Mouse (Mus musculus) megakaryocyte, embryonic 14.5 days (primary cell): ENCODE data around the gene Csf2. TPM values are rescaled to one million over a fixed set of nuclear protein-coding genes. Genes with fewer than 3 reads are reported as not detected.

Experiments
- H3K27me3 ChIP-seq: replicated peaks from 2 replicates; pipeline ENCODE3; 2012; ENCODE audit warnings: inconsistent platforms
- H3K36me3 ChIP-seq: replicated peaks from 2 replicates; pipeline ENCODE3; 2012; ENCODE audit warnings: low read length, inconsistent platforms, mixed read lengths
- H3K4me1 ChIP-seq: 2 replicates; pipeline ENCODE4 v1.6.1; 2012; ENCODE audit warnings: inconsistent platforms
- H3K4me3 ChIP-seq: replicated peaks from 2 replicates; pipeline ENCODE3; 2012; ENCODE audit warnings: moderate library complexity, mild to moderate bottlenecking, inconsistent platforms
- H3K9me3 ChIP-seq: 2 replicates; pipeline ENCODE4 v1.6.1; 2012; ENCODE audit warnings: inconsistent platforms
- FLI1 ChIP-seq: IDR thresholded peaks from 2 replicates; pipeline ENCODE4 v1.6.1; 2012; ENCODE audit warnings: low read length, inconsistent platforms, mixed read lengths
- GATA1 ChIP-seq: IDR thresholded peaks from 3 replicates; pipeline ENCODE4 v1.6.1; 2012; ENCODE audit warnings: mixed read lengths, low read length, inconsistent platforms, borderline replicate concordance
- polyA plus RNA-seq: library from polyadenylated mRNA; stranded (reverse); fragments of >175 nt; gene quantifications from 2 replicates; pipeline ENCODE4 v1.2.3, GENCODE M21; 2012; ENCODE audit warnings: low replicate concordance; ENCODE audit not compliant: insufficient read depth

Gene Csf2
- polyA plus RNA-seq, 1 experiment = not detected

DNA sequence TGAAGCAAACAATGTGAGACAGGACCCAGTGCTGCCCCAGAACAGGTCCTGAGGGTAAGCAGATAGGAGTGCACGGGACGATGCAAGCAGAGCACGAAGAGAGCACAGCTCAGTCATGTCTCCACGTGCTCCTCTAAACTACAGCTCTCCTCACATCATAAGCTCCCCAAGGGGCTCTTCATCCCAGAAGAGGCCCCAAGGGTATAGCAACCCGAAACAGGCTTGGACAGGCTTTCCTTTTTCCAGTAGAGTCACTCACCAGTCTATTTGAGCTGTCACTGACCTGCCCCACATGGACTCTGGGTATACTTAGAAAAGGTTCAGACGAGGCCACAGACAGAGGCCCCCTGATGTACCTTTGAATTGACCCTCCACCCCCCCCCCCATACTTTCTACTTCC, 5.0 kb downstream of the Csf2 start:
- Histone ChIP-seq H3K27me3 (peaks cover 56% of the 10 kb centered on the region), H3K4me3 (no peak overlapping the region), H3K4me1 (peaks cover 19% of the 10 kb centered on the region), H3K36me3 (no peaks in the 10 kb centered on the region), H3K9me3 (no peaks in the 10 kb centered on the region)
- no peak for TF ChIP-seq FLI1
- no peak for TF ChIP-seq GATA1

DNA sequence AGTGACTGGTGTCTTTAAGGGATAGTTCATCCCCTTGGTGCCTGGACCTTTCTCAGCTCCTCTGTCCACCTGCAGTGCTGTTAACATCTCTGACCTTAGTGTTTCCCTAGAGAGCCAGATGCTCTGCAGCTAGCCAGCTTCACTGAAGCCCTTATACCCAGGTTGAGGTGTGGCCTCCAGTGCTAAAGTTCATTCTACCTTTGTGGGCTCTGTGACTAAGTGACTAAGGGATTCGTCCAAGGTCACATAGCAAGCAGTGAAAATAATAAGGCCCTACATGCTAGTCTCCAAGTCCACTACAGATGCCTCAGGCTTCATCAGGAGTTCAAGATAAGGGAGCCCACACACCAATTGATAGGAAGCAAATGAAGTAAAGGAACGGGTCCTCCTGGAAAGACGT, 7.0 kb downstream of the Csf2 start:
- H3K4me3 ChIP-seq = no peak overlapping the region
- TF ChIP-seq FLI1 = no peak
- no peak for TF ChIP-seq GATA1

DNA sequence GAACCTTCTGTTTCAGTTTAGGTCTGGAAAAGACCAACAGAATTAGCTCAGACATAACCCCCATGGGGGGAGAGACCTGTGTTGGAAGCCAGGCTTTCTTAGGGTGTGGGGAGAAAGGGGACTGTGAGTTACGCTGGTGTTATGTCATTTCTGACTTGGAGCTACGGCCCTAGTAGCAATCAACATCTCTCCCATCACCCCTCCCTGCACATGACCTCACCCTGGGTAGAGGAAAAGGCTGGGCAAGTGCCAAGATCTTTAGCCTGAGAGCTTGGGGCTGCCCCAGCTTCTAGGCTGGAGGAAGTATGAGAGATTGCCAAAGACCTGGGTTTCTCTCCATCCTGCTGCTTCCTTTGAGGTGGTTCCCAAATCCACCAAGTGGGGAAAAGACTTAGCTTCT, 12.5 kb downstream of the Csf2 start:
- H3K9me3 ChIP-seq = no peaks in the 10 kb centered on the region
- TF ChIP-seq FLI1 (no peak), GATA1 (no peak)
- H3K36me3 ChIP-seq = no peaks in the 10 kb centered on the region
- peaks cover 8% of the 10 kb centered on the region; the same call in 1 of the 2 replicates for H3K4me1 ChIP-seq
- H3K27me3 ChIP-seq = peaks cover 47% of the 10 kb centered on the region
- no peak overlapping the region for H3K4me3 ChIP-seq

More for the DNA sequence above, 7.0 kb downstream of the Csf2 start:
- no peaks in the 10 kb centered on the region for H3K9me3 ChIP-seq
- peaks cover 53% of the 10 kb centered on the region for H3K27me3 ChIP-seq
- no peaks in the 10 kb centered on the region for H3K4me1 ChIP-seq
- no peaks in the 10 kb centered on the region for H3K36me3 ChIP-seq

DNA sequence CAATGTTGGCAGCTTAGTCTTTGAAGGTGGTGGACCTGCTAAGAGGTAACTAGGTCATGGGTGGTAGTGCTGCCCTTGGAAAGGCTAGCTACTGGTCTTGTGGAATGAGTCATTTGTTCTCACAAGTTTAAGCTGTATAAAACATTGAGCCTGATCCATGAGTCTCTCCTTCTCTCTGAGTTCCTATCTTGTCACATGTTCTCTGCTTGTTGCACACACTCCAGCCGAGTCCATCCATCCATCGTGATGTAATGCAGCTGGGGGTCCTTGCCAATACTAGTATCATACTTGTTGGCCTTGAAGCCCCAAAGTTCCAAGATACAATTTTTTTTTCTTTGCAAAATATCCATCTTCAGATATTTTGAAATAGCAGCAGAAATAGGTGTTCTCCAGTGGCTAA, 22.0 kb downstream of the Csf2 start:
- Histone ChIP-seq H3K27me3 (peaks cover 61% of the 10 kb centered on the region), H3K4me3 (no peak overlapping the region), H3K4me1 (peaks cover 22% of the 10 kb centered on the region), H3K9me3 (peaks cover 4% of the 10 kb centered on the region; the same call in 1 of the 2 replicates), H3K36me3 (no peaks in the 10 kb centered on the region)
- TF ChIP-seq GATA1 (no peak), FLI1 (no peak)

DNA sequence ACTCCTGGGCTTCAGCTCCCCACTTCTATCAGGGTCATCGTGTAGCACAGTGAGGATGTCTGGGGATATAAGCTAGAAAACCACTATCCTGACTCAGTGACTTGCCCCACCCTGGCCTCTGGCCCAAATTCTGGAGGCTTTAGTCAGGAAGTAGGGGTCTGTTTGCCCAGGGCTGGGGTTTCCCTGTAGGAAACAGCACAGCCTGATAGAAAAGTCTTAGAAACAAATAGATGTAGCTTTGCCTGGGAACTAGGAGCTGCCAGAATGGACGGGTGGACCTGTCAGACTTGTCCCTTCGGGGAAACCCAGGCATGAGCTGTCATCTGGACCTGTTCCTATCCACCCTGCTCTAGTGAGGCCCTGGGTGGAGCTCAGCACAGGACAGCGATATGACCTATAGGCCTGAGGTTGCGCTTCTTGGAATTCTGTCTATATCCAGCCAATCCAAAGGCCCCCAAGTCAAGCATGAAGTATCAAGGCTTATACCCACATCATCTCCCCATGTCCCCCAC, 24.9 kb downstream of the Csf2 start:
- no peak for TF ChIP-seq FLI1
- no peak for TF ChIP-seq GATA1
- Histone ChIP-seq H3K4me1 (peaks cover 27% of the 10 kb centered on the region), H3K4me3 (no peak overlapping the region), H3K9me3 (peaks cover under 1% of the 10 kb centered on the region; the same call in 1 of the 2 replicates), H3K36me3 (no peaks in the 10 kb centered on the region), H3K27me3 (peaks cover 73% of the 10 kb centered on the region)

DNA sequence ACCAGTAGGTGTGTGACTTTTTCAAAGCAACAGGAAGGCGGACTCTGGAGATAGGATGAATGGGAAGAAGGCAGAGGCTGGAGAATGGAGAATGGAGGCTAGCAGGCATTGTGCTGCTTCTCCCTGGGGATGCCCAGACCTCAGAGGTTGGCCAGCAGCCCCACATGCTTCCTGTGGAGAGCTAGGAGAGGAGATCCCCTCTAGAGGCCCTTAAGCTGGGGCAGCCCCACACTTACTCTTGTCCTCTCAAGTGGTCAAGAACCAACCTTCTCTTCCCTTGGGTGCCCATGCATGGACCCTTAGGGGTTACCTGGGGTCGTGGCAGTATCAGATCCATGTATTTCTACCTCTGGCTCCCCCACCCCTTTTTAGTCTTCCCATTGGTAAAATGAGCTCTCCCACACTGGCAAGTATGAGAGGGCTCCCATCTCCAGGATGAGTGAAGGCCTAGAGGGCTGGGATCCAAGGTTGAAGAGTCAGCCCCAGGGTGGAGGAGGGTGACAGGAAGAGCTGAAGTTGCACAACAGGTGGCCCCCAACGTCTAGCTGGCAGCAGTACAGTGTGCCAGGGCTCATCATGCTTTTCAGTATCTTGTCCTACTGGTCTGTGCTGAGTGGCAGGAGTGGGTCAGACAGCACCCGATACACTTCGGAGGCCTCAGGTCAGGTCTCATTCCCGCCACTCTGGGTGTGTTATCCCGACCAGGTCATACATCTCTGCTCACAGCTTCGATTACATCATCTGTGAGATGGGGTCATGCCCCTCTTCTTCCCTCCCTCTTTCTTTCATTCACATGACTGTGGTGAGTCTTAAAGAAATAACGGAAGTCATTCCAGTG, 25.6 kb downstream of the Csf2 start:
- Histone ChIP-seq H3K4me1 (peaks cover 33% of the 10 kb centered on the region), H3K4me3 (peak overlapping the region; percentile 9), H3K36me3 (no peaks in the 10 kb centered on the region), H3K27me3 (peaks cover 77% of the 10 kb centered on the region), H3K9me3 (no peaks in the 10 kb centered on the region)
- TF ChIP-seq GATA1 (no peak), FLI1 (no peak)

DNA sequence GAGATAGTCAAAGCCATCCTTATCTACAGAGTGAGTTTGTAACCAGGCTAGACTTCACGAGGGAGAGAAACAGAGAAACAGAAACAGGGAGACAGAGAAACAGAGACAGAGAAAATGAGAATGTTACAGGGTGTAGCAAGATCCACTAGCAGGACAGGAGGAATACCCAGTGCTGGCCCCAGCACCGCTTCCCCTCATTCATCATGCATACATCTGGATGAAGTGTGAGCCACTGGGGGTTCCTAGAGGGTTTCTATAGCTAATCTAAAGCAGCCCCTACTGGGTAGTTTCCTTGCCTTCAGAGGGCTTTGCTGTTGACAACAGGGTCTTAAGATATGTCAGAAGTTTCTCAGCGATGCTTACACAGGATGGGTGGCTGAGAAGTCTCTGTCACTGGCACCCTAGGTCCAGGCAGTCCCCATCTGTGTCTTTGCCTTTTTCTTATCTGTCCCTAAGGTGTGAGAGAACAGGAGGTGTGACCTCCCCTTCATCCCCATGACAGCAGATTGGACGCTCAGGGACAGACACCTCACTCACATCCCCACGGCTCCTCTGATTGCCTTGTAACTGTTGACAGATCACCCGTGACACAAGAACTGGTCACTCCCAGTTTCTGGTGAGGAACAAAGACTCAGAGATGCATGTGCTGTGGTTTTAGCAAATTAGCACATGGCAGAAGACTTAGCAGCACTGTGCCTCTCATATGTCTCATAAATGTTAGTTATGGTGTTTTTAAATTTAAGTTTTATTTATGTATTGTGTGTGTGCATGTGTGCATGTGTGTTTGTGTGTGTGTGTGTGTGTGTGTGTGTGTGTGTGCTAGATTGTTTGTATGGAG, 29.3 kb downstream of the Csf2 start:
- Histone ChIP-seq H3K9me3 (no peaks in the 10 kb centered on the region), H3K27me3 (peaks cover 78% of the 10 kb centered on the region), H3K36me3 (no peaks in the 10 kb centered on the region), H3K4me1 (peaks cover 50% of the 10 kb centered on the region), H3K4me3 (no peak overlapping the region)
- TF ChIP-seq GATA1 = no peak
- TF ChIP-seq FLI1 = no peak

DNA sequence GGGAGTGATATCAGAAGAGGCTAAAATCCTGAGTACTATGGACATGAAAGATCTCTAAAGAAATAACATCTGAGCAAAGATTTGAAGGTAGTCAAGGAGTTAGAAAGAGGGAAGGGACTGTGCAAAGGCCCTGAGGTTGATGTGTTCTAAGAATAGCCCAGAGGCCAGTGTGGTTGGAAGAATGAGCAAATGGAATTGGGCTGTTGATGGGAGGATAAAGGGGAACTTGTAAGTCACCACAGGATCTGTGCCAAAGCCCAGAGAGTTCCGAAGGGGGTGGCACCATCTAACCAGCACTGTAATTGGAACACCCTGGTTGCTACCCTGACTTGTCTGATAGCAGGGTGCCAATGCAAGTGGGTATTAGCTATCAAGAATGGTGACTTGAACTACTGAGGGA, 30.3 kb downstream of the Csf2 start:
- Histone ChIP-seq H3K36me3 (no peaks in the 10 kb centered on the region), H3K27me3 (peaks cover 71% of the 10 kb centered on the region), H3K4me3 (no peak overlapping the region), H3K9me3 (no peaks in the 10 kb centered on the region), H3K4me1 (peaks cover 51% of the 10 kb centered on the region)
- TF ChIP-seq GATA1 = no peak
- no peak for TF ChIP-seq FLI1

DNA sequence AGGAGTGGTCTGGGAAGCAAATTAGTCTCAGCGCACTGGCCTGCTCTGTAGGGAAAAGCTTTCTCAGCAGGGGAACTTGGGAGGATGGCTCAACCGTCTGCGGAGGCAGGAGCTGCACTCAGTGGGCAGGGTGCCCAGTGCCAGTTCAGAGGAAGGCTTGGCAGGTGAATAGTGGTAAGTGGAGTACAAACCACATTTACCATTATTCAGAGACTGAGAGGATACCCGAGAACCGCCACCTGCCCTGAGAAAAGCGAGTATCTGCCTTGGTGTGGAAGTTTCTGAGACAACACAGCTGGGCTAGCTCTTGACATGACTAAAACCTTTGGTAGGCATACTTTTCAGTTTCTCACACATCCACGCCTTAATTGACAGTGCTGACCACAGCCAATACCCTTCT, 32.1 kb downstream of the Csf2 start:
- Histone ChIP-seq H3K4me1 (peaks cover 52% of the 10 kb centered on the region), H3K36me3 (no peaks in the 10 kb centered on the region), H3K27me3 (peaks cover 70% of the 10 kb centered on the region), H3K4me3 (no peak overlapping the region), H3K9me3 (no peaks in the 10 kb centered on the region)
- no peak for TF ChIP-seq GATA1
- TF ChIP-seq FLI1 = no peak
